Mouse (Mus musculus) lung, embryonic 16.5 days (tissue): ENCODE data around the gene Mbd3l1. TPM values are rescaled to one million over a fixed set of nuclear protein-coding genes. Genes with fewer than 3 reads are reported as not detected.

Source experiments
- microRNA-seq: library from miRNA; unstranded; fragments of <30 nt; microRNA quantifications from one replicate; pipeline ENCODE4, GENCODE M21; 2016
- polyA plus RNA-seq: library from polyadenylated mRNA; unstranded; fragments of >200 nt; fragmentation: Nextera tagmentation; extraction: Ambion mirVana; gene quantifications from 2 replicates; pipeline ENCODE4 v1.2.1, GENCODE M21; 2015

Mbd3l1 gene
- polyA plus RNA-seq, 1 experiment from 2014 or later: not detected

Small RNA genes lying within 50 kb of the gene (microRNA-seq; reads per million reads assigned to microRNA genes)
- gene Gm22854: not detected

Other genes with a start within 250 kb of the Mbd3l1 start
- gene Chordc1, start 186.2 kb upstream of the Mbd3l1 start, polyA plus RNA-seq: 110 and 120 TPM in 2 replicates
- gene Naalad2, start 75.4 kb upstream of the Mbd3l1 start, polyA plus RNA-seq: 7.2 and 7.5 TPM in 2 replicates
- not detected in 2 replicates for gene Ubtfl1, start 73.9 kb upstream of the Mbd3l1 start, polyA plus RNA-seq
- gene Mbd3l2, start 47.7 kb upstream of the Mbd3l1 start, polyA plus RNA-seq: not detected in 2 replicates
- gene Zfp558, start 91 bp upstream of the Mbd3l1 start, polyA plus RNA-seq: 5.6 TPM in 2 replicates
- 1.1 and 1.7 TPM in 2 replicates for gene Muc16, start 196.2 kb downstream of the Mbd3l1 start, polyA plus RNA-seq